Mouse (Mus musculus) testis, adult 2 months (tissue): ENCODE measurements around the gene Tmem63c.

Experiments
- CTCF ChIP-seq: fragments of 200-500 bp; IDR thresholded peaks from 2 replicates; pipeline ENCODE4 v1.5.1; 2012; ENCODE audit warnings: low read depth, mild to moderate bottlenecking, inconsistent platforms, low read length, moderate library complexity; ENCODE audit not compliant: control insufficient read depth, insufficient read depth, insufficient replicate concordance
- POLR2A ChIP-seq: fragments of 200-500 bp; IDR thresholded peaks from 2 replicates; pipeline ENCODE4 v1.6.1; 2012; ENCODE audit warnings: low read depth, mild to moderate bottlenecking, inconsistent platforms, low read length, moderate library complexity; ENCODE audit not compliant: control insufficient read depth

GRCm38 (mm10) chr12:87040166-87040565 is 19.0 kb downstream of the Tmem63c start:
- TF ChIP-seq POLR2A: no peak
- no peak for TF ChIP-seq CTCF
